Mouse (Mus musculus) limb, embryonic 14.5 days (tissue): ENCODE data around the gene BC028528. TPM values are rescaled to one million over a fixed set of nuclear protein-coding genes. Genes with fewer than 3 reads are reported as not detected.

Source experiments
- ATAC-seq: fragments of 200-750 bp; cut with Nextera tagmentation; 2 replicates; pipeline ENCODE4 v1.8.0; 2017; ENCODE audit warnings: low read depth, moderate number of reproducible peaks, moderate TSS enrichment; ENCODE audit not compliant: low FRiP score
- DNase-seq: peaks from one replicate; pipeline ENCODE4 v3.0.0-alpha.2; 2015; ENCODE audit warnings: low spot score
- H3K27ac ChIP-seq: fragments of 300-500 bp; sonication (generic); replicated peaks from 2 replicates; pipeline ENCODE4 v1.5.1; 2014; ENCODE audit warnings: low read depth, mild to moderate bottlenecking, low read length, moderate library complexity, mixed read lengths
- H3K27me3 ChIP-seq: fragments of 300-500 bp; sonication (generic); 2 replicates; pipeline ENCODE4 v1.6.1; 2014; ENCODE audit warnings: low read length, mixed read lengths; ENCODE audit not compliant: control insufficient read depth, insufficient read depth
- H3K36me3 ChIP-seq: fragments of 300-500 bp; sonication (generic); 2 replicates; pipeline ENCODE4 v1.6.1; 2014; ENCODE audit warnings: mild to moderate bottlenecking, low read length, moderate library complexity, mixed read lengths; ENCODE audit not compliant: control insufficient read depth, insufficient read depth
- H3K4me1 ChIP-seq: fragments of 300-500 bp; sonication (generic); 2 replicates; pipeline ENCODE4 v1.6.1; 2014; ENCODE audit warnings: antibody characterized with exemption, low read length, mixed read lengths; ENCODE audit not compliant: control insufficient read depth, insufficient read depth
- H3K4me2 ChIP-seq: fragments of 300-500 bp; sonication (generic); replicated peaks from 2 replicates; pipeline ENCODE4 v1.6.1; 2014; ENCODE audit warnings: low read depth, mild to moderate bottlenecking, low read length, moderate library complexity; ENCODE audit not compliant: severe bottlenecking
- H3K4me3 ChIP-seq: fragments of 300-500 bp; sonication (generic); replicated peaks from 2 replicates; pipeline ENCODE4 v1.5.1; 2014; ENCODE audit warnings: low read length
- H3K9ac ChIP-seq: fragments of 300-500 bp; sonication (generic); 2 replicates; pipeline ENCODE4 v1.6.1; 2014; ENCODE audit warnings: mild to moderate bottlenecking, low read depth, low read length, moderate library complexity; ENCODE audit not compliant: severe bottlenecking
- H3K9me3 ChIP-seq: fragments of 300-500 bp; sonication (generic); 2 replicates; pipeline ENCODE4 v1.6.1; 2016; ENCODE audit warnings: low read length; ENCODE audit not compliant: control insufficient read depth
- POLR2A ChIP-seq: fragments of 200-500 bp; IDR thresholded peaks from 2 replicates; pipeline ENCODE4 v1.8.0; 2012; ENCODE audit warnings: inconsistent platforms, mild to moderate bottlenecking, moderate library complexity, borderline replicate concordance; ENCODE audit not compliant: insufficient read depth, insufficient read length; ENCODE audit errors: extremely low read depth
- WGBS: fragments of 180-500 bp; shearing (Covaris S2); extraction: QIAGEN DNeasy Blood & Tissue Kit; methylation state at CpG from one replicate; pipeline ENCODE4 v1.1.7; 2014; 5-methylcytosine and 5-hydroxymethylcytosine counted together
- polyA plus RNA-seq, 2 experiments: library from polyadenylated mRNA; depleted of rRNA in 1 of 2; stranded (reverse) in 1 of 2; unstranded in 1 of 2; fragments of >200 nt; fragmentation: Nextera tagmentation in 1 of 2; extraction: Ambion mirVana in 1 of 2; gene quantifications; 2 replicates each; pipeline versions ENCODE4 v1.2.1 to v1.2.3; 2012 to 2014

The BC028528 gene
- polyA plus RNA-seq, 2 experiments: 16.6 to 20.6 TPM

DNA sequence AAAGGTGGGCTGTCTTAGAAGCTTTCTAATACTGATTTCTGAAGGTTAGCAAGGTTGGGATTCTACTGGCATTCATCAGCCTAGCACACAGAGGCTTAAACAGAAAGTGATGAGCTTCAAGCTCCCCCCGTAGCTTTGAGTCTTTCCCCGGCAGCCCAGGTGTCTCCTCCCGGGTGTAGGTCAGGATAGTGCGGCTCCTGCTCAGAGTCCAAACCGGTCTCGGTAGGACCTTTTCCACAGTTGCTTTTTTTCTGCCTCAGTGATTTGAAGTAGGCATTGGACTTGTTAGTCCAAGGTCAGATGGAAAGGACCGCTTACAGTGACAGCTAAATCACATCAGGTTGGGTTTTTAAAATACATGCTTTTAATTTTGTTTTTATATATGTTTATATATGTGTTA is 40.8 kb upstream of the BC028528 start:
- Histone ChIP-seq H3K4me3 (no peak overlapping the region), H3K4me1 (0 out of 2 replicates have a peak, but pooled peaks cover 6% of the 10 kb centered on the region), H3K36me3 (peaks cover 33% of the 10 kb centered on the region), H3K27me3 (no peaks in the 10 kb centered on the region), H3K9ac (no peak overlapping the region), H3K9me3 (no peaks in the 10 kb centered on the region), H3K4me2 (no peak overlapping the region), H3K27ac (no peak overlapping the region)
- DNase-seq (no peak), ATAC-seq (no peak)
- TF ChIP-seq POLR2A: no peak
- 97% methylated on average over 7 of the region's 7 CpGs for WGBS

DNA sequence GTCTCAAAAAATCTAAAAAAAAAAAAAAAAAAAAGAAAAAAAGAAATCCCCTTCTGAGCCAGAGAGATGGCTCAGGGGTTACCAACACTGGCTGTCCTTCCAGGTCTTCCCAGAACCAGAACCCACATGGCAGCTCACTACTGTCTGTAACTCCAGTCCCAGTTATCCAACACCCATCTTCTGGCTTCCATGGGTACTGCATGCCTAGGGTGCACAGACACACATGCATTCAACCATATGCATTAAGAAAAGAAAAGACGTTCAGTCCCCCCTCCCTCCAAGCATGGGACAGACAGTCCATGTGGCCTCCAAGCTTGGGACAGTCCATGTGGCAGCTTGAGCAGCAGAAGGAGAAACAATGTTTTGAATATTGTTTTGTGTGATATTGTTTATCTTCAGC is 40.4 kb upstream of the BC028528 start:
- ATAC-seq (no peak), DNase-seq (no peak)
- Histone ChIP-seq H3K4me3 (no peak overlapping the region), H3K4me2 (no peak overlapping the region), H3K4me1 (0 out of 2 replicates have a peak, but pooled peaks cover 6% of the 10 kb centered on the region), H3K27ac (no peak overlapping the region), H3K9ac (no peak overlapping the region), H3K9me3 (no peaks in the 10 kb centered on the region), H3K36me3 (peaks cover 29% of the 10 kb centered on the region), H3K27me3 (no peaks in the 10 kb centered on the region)
- TF ChIP-seq POLR2A: no peak
- 66% methylated on average over 1 of the region's 1 CpGs for WGBS

DNA sequence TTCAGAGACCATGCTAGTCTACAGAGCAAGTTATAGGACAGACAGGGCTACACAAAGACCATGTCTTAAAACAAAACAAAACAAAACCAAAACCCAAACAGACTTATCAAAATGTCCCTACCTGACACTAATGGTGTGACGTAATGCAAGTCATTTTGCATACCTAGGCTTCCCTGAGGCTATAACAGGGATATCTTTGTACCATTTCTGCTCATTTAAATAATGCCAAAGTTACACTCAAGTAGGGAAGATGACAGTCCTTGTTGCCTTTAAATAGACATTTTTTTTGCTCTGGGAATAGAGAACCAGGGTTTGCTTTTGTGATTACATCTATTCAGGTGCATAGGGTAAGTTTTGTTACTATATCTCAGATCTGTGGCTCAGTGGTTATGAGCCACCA is 39.7 kb upstream of the BC028528 start:
- H3K4me3 ChIP-seq: no peak overlapping the region
- no peak overlapping the region for H3K4me2 ChIP-seq
- H3K36me3 ChIP-seq: peaks cover 23% of the 10 kb centered on the region

DNA sequence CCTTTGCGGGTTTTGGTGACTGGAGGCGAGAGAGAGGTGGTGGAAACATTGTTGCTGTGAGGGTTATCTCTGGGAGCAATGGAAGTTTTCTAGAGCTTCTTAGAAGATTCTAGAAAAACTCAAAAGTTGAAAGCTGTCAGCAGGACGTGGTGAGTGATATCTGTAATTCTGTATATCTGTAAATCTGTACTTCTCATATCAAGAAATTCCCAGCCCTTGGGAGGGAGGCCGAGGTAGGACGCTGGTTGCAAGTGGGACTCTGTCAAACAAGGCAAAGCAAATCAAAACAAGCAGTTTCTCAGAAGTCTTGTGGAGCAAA is 38.6 kb upstream of the BC028528 start:
- WGBS: 0% methylated on average over 5 of the region's 5 CpGs
- no peak for DNase-seq

More for the DNA sequence above, 39.7 kb upstream of the BC028528 start:
- Histone ChIP-seq H3K9ac (no peak overlapping the region), H3K27ac (no peak overlapping the region), H3K27me3 (no peaks in the 10 kb centered on the region), H3K4me1 (0 out of 2 replicates have a peak, but pooled peaks cover 6% of the 10 kb centered on the region), H3K9me3 (no peaks in the 10 kb centered on the region)
- no peak for TF ChIP-seq POLR2A
- ATAC-seq (no peak), DNase-seq (no peak)
- WGBS: 92% methylated on average over 1 of the region's 1 CpGs

DNA sequence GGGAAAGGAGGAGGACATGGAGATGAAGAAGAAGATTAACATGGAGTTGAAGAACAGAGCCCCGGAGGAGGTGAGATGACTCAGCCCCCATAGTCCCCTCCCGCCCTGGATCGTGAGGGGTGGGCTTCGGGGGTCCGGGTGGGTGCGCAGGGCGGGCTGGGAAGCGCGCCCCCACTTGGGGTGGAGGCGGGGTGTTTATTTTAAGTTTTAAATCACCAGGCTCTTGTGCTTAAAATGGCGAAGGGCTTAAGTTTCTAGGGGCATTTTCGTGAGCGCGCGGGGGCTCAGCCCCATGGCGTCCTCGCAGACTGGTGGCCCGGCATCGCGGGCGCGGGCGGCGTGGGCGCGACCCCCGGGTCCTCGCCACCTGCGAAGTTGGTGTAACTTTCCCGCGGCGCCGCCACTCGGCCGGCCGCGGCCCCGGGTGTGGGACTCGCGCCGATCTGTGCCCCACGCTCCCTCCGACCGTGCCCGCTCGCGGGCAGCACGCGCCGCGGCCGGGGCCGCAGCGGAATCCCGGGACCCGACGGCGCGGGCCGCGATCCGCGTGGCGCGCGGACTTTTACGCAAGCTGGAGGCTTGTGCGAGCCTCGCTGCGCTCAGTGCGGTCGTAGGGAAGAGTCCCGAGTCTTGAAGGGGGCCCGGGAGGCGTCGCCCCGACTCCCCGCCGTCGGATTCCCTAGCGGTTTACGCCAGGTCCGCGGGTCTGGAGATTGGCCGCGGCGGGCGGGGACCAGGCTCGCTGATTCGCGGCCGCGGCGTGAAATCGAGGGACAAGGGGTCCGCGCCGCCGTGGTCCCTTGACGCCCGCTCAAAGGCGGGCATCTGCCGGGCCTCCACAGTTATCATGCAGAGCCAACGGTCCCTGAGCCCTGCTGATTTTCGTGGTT is 38.0 kb upstream of the BC028528 start:
- Histone ChIP-seq H3K36me3 (peaks cover 15% of the 10 kb centered on the region), H3K9ac (peak overlapping the region; percentile 98), H3K4me1 (0 out of 2 replicates have a peak, but pooled peaks cover 6% of the 10 kb centered on the region), H3K27ac (peak overlapping the region; percentile 96), H3K27me3 (no peaks in the 10 kb centered on the region), H3K4me2 (peak overlapping the region; percentile 54), H3K9me3 (no peaks in the 10 kb centered on the region), H3K4me3 (peak overlapping the region; percentile 90)
- TF ChIP-seq POLR2A: 0 out of 2 replicates have a peak, but pooled peaks have one; percentile 19
- WGBS: 2% methylated on average over 57 of the region's 105 CpGs
- DNase-seq (peak; percentile 23), ATAC-seq (peak; percentile 27)

More for the DNA sequence above, 38.6 kb upstream of the BC028528 start:
- no peaks in the 10 kb centered on the region for H3K9me3 ChIP-seq
- no peaks in the 10 kb centered on the region for H3K27me3 ChIP-seq
- peaks cover 19% of the 10 kb centered on the region for H3K36me3 ChIP-seq
- H3K4me2 ChIP-seq: peak overlapping the region; percentile 54
- ATAC-seq: no peak
- peak overlapping the region; percentile 96 for H3K27ac ChIP-seq
- 0 out of 2 replicates have a peak, but pooled peaks cover 6% of the 10 kb centered on the region for H3K4me1 ChIP-seq
- no peak for TF ChIP-seq POLR2A
- H3K9ac ChIP-seq: peak overlapping the region; percentile 98
- H3K4me3 ChIP-seq: peak overlapping the region; percentile 90
